Mouse (Mus musculus) erythroid progenitor cell, adult 5-6 weeks (primary cell): ENCODE measurements at regions not wholly inside any gene's neighbourhood (a gene's known extent, or its start where the extent isn't known, plus 50 kb on each side); places are given as distances from the start of the nearest gene placed in this dataset.

Source experiments
- ATAC-seq: replicated peaks from 2 replicates; pipeline ENCODE4 v1.8.0; 2016; ENCODE audit warnings: moderate number of reproducible peaks, mild to moderate bottlenecking, moderate TSS enrichment, inconsistent platforms; ENCODE audit not compliant: poor library complexity, low FRiP score, severe bottlenecking

DNA sequence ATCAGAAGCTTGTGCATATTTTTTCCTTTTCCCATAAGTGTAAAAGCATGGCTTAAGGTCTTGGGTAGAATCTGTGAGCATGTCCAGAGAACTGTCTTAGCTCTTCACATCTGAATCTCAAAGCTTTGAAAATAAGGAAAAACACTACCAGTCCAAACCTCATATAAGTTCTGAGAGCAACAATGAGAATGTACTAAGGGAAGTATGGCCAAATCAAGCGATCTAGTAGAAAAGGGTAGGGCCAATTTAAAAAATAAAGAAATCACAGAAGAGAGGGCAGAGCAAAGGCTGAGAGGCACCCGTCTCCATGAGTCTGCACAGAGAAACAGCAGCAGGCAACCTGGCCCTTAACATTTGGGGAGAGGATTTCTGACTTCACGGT, 161.7 kb upstream of the Tmem161b start:
- no peak for ATAC-seq

DNA sequence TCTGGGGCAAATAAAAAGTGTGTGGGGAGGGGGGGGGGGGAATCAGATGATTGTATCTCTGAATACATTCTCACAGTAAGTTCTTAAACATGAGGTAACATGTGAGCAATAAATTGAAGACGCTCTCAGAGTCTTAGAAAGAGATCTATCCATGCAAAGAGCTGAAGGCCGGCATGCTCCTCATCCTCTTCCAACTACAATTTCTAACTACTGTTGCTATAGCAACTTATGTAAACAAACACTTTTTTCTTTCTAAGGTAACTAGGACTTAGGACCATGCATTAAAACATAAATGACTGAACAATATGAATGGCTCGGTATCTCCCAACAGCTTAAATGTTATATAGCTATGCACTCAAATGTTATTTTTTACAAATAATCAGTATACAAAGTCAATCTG, 161.2 kb upstream of the Tmem161b start:
- ATAC-seq = no peak

DNA sequence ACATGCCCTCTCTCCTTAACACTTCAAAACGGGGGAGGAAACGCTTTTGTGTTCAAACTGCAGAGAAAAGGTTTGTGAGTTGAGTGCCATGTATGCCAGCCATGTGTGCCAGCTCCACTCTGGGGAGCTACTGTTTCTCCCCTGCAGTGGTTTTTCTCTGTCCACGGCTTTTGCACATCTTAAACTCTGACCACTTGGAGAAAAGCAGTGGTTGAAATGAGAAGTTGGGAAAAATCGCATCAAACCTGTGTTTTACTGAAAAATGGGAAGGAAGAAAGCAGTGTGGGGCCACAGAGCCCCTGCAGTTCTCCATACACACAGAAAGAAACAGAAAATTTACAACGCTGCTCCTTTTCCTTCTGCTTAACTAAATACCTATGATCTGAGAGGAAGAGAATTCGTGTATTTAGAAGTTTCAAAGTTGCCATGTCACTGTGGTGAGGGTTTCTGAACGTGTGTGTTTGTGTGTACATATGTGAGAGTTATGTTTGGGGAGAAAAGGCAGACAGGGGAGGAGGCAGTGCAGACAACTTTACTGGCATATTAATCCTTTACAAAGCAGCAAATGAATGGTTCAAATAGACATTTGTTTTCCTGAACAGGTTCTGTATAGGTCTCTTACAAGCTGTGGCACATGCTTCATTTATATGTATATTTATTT, 160.1 kb upstream of the Tmem161b start:
- ATAC-seq = no peak

DNA sequence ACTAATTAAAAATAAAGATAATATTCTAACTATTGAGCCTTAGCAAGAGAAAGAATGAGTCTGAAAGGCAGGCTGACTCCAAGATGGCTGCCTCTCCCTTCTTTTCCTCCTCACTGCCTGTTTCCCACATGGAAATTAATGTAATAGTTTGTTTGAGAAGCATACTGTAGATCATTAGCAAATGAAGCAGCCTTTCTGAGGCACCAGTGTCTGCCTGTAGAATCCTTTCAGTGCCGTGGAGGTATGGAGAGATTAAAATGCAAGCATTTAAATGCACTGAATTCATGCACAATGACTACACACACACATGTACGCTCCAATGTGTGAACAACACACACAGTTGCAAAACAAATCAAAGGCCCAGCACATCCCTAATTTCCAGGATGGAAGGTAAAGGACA, 159.5 kb upstream of the Tmem161b start:
- no peak for ATAC-seq

DNA sequence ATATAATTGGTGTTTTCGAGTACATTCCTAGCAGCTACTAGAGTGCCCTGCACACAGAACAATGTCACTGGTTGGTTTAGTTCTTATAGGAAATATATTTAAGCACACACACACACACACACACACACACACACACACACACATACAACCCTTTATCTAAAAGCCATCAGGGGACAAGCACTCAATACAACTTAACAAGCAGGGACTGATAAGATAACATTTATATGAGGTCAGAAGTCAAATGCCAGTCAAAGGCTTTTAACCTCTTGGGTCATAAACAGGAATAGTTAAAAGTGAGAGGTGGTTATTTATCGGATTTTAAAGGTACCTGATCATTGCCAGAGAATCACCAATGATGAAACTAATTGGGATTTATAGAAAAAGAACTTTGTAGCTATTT, 158.7 kb upstream of the Tmem161b start:
- ATAC-seq = no peak

DNA sequence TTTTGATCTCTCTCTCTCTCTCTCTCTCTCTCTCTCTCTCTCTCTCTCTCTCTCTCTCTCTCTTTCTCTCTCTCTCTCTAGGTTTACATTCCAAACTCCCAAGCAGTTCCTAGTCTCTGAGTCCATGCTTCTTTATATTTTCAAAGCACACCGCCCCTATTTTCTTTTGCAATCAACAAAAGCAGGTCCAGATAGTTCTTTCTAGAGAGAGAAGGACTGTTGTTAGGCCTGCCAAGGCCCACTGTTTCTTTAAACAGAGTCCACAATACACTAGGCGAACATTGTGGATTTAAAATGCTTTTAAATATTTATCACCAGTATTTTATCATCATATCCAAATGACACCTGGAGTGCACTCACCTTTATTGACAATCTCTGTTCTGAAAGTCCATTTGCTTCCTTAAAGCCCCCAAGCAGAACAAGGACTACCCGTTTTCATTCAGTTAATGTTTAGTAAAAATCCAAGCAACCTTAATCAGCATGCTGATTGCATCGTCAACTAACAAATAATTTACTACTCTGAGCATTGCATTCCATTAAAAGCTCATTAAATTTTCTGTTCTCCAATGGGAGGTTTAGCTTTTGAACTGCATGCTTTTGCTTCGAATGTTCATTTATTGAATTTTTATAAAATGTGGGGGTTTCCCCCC, 157.7 kb upstream of the Tmem161b start:
- ATAC-seq = no peak

DNA sequence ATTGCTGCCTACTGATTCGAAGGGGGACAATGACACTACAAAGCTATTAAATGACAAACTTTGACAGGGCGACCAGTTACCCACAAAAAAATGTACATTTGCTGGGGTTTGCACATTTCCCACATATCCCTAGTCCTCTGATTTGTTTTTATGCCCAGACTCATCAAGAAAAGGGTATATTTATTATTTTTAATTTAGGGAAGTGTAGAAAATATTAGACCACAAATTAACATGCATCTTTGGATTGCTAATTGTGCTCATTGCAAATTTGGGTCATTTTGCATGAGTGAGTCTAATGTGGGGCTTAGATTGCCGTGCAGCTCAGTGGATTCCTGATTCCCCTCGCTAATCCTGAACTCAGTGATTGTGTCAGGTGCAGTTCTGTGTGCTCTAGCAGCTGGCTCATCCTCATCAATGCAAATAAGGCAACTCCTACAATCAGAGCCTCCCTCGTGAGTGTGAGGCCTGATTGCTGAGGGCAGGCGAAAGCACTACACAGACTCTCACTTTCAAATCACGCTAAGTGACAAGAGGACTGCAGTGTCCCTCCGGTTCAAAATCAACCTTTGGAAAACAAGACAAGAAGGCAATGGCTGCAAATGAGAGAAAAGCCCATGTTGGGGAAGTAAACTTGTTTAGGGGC, 156.7 kb upstream of the Tmem161b start:
- no peak for ATAC-seq

DNA sequence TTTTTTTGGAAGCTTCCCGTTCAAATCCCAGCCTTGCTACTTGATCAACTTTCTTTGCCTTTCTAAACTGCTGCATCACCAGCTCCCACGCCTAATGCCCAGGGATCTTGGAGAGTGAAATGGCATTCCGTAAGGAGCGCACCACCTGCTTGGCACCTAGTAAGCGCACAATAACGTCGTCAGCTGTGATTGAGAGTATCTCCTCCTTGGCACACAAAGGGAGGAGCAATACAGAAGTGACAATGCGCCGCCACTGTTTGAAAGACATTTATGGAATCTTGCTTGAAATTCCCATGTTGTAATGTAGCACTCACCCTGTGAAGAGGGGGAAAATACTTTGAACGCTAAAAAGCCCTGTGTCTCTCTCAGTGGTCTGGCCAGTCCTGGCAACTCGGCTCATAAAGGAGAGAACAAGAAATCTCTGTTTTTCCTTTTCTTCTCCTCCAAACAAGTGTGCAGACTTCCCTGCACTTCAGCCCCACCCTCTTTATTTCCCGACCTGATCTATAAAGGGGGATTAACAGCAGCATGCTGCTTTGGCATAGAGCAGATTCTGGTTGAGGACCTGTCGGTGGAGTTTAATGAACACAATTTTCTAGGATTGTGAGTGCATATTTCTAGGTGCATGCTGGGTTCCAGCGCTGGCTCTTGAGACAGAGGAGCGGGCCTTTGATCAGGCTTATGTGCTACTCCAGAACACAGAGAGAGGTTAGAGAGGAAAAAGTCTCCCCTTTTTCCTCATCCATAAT, 155.7 kb upstream of the Tmem161b start:
- ATAC-seq = no peak

DNA sequence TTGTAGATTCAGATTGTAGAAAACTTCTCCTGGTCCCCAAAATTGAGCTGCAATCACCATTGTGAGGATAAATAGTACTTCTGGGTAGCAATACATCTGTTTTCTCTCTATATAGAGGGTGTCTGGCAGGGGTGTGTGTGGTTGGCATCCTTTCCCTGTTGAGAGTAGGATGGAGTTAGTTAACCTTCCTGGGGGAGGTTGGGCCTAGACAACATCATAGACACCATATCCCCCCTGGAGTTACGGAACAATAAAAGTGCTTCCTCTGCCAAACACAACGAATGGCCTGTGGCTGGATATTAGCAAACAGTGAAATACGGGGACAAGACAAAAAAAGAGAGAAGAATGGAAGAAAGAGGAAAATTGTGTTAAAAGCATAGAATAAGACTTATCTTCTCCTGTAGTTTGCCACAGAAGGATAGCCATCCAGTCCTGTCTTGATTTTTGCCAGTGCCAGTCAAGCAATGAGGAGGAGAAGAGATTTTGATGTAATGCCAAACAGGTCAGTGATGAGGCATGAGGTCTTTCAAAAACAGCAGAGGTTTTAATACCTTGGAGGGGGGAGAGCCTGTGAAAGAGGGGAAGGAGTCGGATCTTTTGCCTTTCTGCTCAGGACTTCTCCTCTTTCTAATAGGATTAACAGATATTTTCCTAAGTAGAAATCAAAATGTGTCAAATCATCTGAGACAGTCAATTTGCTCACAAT, 155.0 kb upstream of the Tmem161b start:
- no peak for ATAC-seq

DNA sequence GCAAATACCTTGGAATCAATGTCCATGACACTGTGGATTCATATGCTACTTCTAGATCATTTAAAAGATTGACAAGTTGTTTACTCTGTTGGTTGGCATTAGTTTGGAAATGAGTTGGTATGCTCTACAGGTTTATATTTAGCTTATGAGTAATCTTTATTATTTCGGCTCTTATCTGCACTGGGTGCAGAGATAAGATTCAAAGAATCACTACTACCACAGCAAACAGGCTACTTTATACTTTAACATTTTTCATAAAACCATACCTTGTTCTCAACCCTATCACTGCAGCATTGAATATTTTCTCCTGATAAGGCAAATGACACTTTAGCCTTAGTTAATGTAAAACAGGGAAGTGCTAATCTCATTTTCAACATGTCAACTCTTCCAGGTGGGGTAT, 153.7 kb upstream of the Tmem161b start:
- ATAC-seq = no peak
